In the genomic region with DNA sequence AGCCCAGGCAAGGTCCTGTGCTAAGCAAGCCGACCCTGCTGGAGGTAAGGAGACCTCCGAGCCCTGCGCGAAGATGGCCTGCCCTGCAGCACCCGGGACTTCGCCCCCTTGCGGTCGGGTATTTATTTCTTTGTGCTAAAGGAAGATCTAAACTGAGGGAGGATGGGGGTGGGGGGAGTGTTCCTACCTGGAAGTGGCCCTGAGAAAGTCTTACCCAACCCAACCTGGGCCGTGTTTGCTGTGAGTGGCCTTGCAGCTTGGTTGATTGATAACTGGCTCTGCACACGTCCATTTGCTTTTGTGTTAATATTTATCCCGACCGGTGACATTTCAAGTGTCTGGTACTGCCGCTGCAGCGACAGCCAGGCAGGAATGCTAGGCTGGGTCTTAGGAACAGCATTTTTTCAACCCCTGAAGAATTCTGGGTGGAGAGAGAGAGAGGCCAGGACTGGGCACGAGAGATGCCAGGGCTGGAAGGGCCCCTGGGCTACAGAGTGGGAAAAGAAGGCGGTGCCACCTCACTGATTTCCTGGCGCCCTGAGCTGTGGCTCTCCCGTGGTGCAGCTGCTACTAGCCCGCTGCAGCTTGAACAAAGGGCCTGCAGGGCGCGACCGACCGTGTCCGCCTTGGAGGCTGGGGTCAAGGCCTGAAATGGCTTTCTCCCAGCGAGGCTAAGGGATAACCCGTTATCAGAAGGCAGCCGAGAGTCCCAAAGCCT, we compare ENCODE assay signal across 11 mouse cellular contexts. TPM values are rescaled to one million over a fixed set of nuclear protein-coding genes. Genes with fewer than 3 reads are reported as not detected.
DNase-seq lines count a peak whose midpoint lies in the region; ATAC-seq lines count a peak whose summit lies in the region.
"Had no signal": no experiment of that assay in that cellular context is flagged by ENCODE, and none has a peak within 500 bp of the region (broad histone marks: within the 10 kb centered on the region; RNA-seq: fewer than 3 reads in every experiment).

No protein-coding gene starts in this region.

- 0 out of 2 replicates have a peak overlapping the region, but pooled peaks have one; percentile 2 for H3K4me2 ChIP-seq in kidney, embryonic 14.5 days (replicated peaks; ENCODE audit: low read depth, low read length)
- H3K4me2 ChIP-seq in heart, embryonic 11.5 days: no peak overlapping the region

- H3K9me3 ChIP-seq in kidney, embryonic 14.5 days (ENCODE audit: control insufficient read depth, low read length): no peaks in the 10 kb centered on the region
- H3K9me3 ChIP-seq in midbrain, embryonic 10.5 days (replicated peaks): no peaks in the 10 kb centered on the region
- H3K9me3 ChIP-seq in heart, embryonic 11.5 days (replicated peaks; ENCODE audit: control insufficient read depth, low read length): no peaks in the 10 kb centered on the region

- H3K4me3 ChIP-seq in kidney, embryonic 14.5 days (ENCODE audit: low read length): no peak overlapping the region
- H3K4me3 ChIP-seq in midbrain, embryonic 10.5 days: peak overlapping the region; percentile 69
- no peak overlapping the region for H3K4me3 ChIP-seq in heart, embryonic 11.5 days (ENCODE audit: low read depth, low read length)

- peak; percentile 55 for DNase-seq in retina, postnatal 1 day
- no peak for DNase-seq in retina, embryonic 14.5 days (ENCODE audit: low spot score)
- peak; percentile 74 for DNase-seq in midbrain, embryonic 10.5 days (ENCODE audit: low spot score)
- DNase-seq in heart, adult 11 months: no peak
- no peak for DNase-seq in frontal cortex, postnatal 10 days (ENCODE audit: low spot score in 2 of 2)
- DNase-seq: cerebellum, postnatal 36 days had no signal

- H3K36me3 ChIP-seq in kidney, embryonic 14.5 days (ENCODE audit: control insufficient read depth, insufficient read depth, low read length): no peaks in the 10 kb centered on the region
- no peaks in the 10 kb centered on the region for H3K36me3 ChIP-seq in midbrain, embryonic 10.5 days
- no peaks in the 10 kb centered on the region for H3K36me3 ChIP-seq in heart, embryonic 11.5 days (ENCODE audit: control insufficient read depth, insufficient read depth, low read length)

- H3K9ac ChIP-seq in kidney, embryonic 14.5 days (ENCODE audit: low read depth, low read length): no peak overlapping the region
- H3K9ac ChIP-seq in heart, embryonic 11.5 days (ENCODE audit: low read depth, low read length): no peak overlapping the region

- WGBS in kidney, embryonic 14.5 days: 8% methylated on average over 26 of the region's 27 CpGs
- WGBS in midbrain, embryonic 10.5 days: 4% methylated on average over 27 of the region's 27 CpGs
- WGBS in heart, embryonic 11.5 days (ENCODE audit: insufficient replicate concordance): 14% methylated on average over 27 of the region's 27 CpGs

- peaks cover 10% of the 10 kb centered on the region; the same call in 1 of the 2 replicates for H3K4me1 ChIP-seq in kidney, embryonic 14.5 days (ENCODE audit: control insufficient read depth, insufficient read depth, low read length)
- peaks cover 71% of the 10 kb centered on the region for H3K4me1 ChIP-seq in midbrain, embryonic 10.5 days
- peaks cover 18% of the 10 kb centered on the region for H3K4me1 ChIP-seq in heart, embryonic 11.5 days (ENCODE audit: control insufficient read depth, insufficient read depth, low read length)

- H3K27me3 ChIP-seq in kidney, embryonic 14.5 days (ENCODE audit: control insufficient read depth, insufficient read depth, low read length): peaks cover 86% of the 10 kb centered on the region
- H3K27me3 ChIP-seq in midbrain, embryonic 10.5 days (ENCODE audit: low read depth, poor library complexity, severe bottlenecking): peaks cover 91% of the 10 kb centered on the region
- peaks cover 86% of the 10 kb centered on the region for H3K27me3 ChIP-seq in heart, embryonic 11.5 days (ENCODE audit: control insufficient read depth, insufficient read depth, low read length)

- H3K27ac ChIP-seq in kidney, embryonic 14.5 days (ENCODE audit: low read depth, low read length): no peak overlapping the region
- H3K27ac ChIP-seq in midbrain, embryonic 10.5 days (replicated peaks): peak overlapping the region; percentile 82
- H3K27ac ChIP-seq in heart, embryonic 11.5 days (ENCODE audit: low read depth, low read length): no peak overlapping the region

- ATAC-seq in kidney, embryonic 14.5 days (ENCODE audit: low FRiP score, low TSS enrichment): peak; percentile 37; the same call in 1 of the 2 replicates
- no peak for ATAC-seq in granulocyte monocyte progenitor cell, adult 5-6 weeks (replicated peaks; ENCODE audit: poor library complexity, severe bottlenecking)
- ATAC-seq in heart, embryonic 11.5 days (replicated peaks; ENCODE audit: insufficient number of reproducible peaks, low FRiP score, low TSS enrichment): no peak

RNA-seq across cellular contexts. Expression of a gene that starts 5.0 kb away (rescaled TPM):
- polyA plus RNA-seq in kidney, embryonic 14.5 days (2014; fragmentation: Nextera tagmentation; extraction: Ambion mirVana): 0.04 and 0.15 TPM in 2 replicates
- 10.0 and 13.4 TPM in 2 replicates for polyA plus RNA-seq in midbrain, embryonic 10.5 days (2016; fragmentation: Nextera tagmentation; extraction: Ambion mirVana)
- not detected in 2 replicates for total RNA-seq in granulocyte monocyte progenitor cell, adult 5-6 weeks (2014; fragmentation: Nextera tagmentation)
- total RNA-seq in granulocyte monocyte progenitor cell, adult 5-6 weeks (2017): not detected in 2 replicates
- polyA plus RNA-seq in heart, embryonic 11.5 days (2014; fragmentation: Nextera tagmentation; extraction: Ambion mirVana): 0.10 TPM in 1 of 2 replicates, not detected in the other
- total RNA-seq: adrenal gland, adult 18-20 months; heart, adult 8-10 months had no signal

Comparison
In these comparisons a context has a peak if more than half of its experiments do, and no peak if none do; other contexts are left out.
1. DNase-seq: peak in retina, postnatal 1 day (single experiment) and midbrain, embryonic 10.5 days (single experiment); none in retina, embryonic 14.5 days (single experiment), heart, adult 11 months (single experiment) and frontal cortex, postnatal 10 days (0 of 2).